Mouse (Mus musculus): Measurements from ENCODE around the gene Zbtb20. TPM values are rescaled to one million over a fixed set of nuclear protein-coding genes. Genes with fewer than 3 reads are reported as not detected.

Gene Zbtb20
- total RNA-seq, 2 experiments from 2014 or later: 78.8 to 85.4 TPM

GRCm38 (mm10) chr16:43476921-43477320 is 601.2 kb downstream of the Zbtb20 start:
- DNase-seq (ENCODE audit: low spot score in 2 of 2): no peak

- no peak for DNase-seq (ENCODE audit: low spot score in 2 of 2)
These were observed 602.7 kb downstream of the Zbtb20 start for GRCm38 (mm10) chr16:43478352-43478751.

- DNase-seq (ENCODE audit: low spot score in 2 of 2): no peak
These were observed 604.9 kb downstream of the Zbtb20 start for GRCm38 (mm10) chr16:43480532-43480931.

GRCm38 (mm10) chr16:43482125-43482524 is 606.4 kb downstream of the Zbtb20 start:
- no peak for DNase-seq (ENCODE audit: low spot score in 2 of 2)

GRCm38 (mm10) chr16:43482738-43483137 is 607.1 kb downstream of the Zbtb20 start:
- no peak for DNase-seq (ENCODE audit: low spot score in 2 of 2)

- no peak for DNase-seq (ENCODE audit: low spot score in 2 of 2)
These were observed 608.7 kb downstream of the Zbtb20 start for GRCm38 (mm10) chr16:43484400-43484799.

GRCm38 (mm10) chr16:43489362-43489761 is 613.7 kb downstream of the Zbtb20 start:
- no peak for DNase-seq (ENCODE audit: low spot score in 2 of 2)

- no peak for DNase-seq (ENCODE audit: low spot score in 2 of 2)
These were observed 614.3 kb downstream of the Zbtb20 start for GRCm38 (mm10) chr16:43489984-43490383.

GRCm38 (mm10) chr16:43492863-43493262 is 617.2 kb downstream of the Zbtb20 start:
- no peak for DNase-seq (ENCODE audit: low spot score in 2 of 2)

GRCm38 (mm10) chr16:43493596-43494385 is 618.1 kb downstream of the Zbtb20 start:
- DNase-seq (ENCODE audit: low spot score in 2 of 2): no peak

GRCm38 (mm10) chr16:43495175-43495818 is 619.6 kb downstream of the Zbtb20 start:
- DNase-seq (ENCODE audit: low spot score in 2 of 2): no peak

- no peak for DNase-seq (ENCODE audit: low spot score in 2 of 2)
These were observed 621.4 kb downstream of the Zbtb20 start for GRCm38 (mm10) chr16:43497093-43497492.

GRCm38 (mm10) chr16:43500132-43500853 is 624.6 kb downstream of the Zbtb20 start:
- DNase-seq (ENCODE audit: low spot score in 2 of 2): no peak

GRCm38 (mm10) chr16:43501284-43501683 is 625.6 kb downstream of the Zbtb20 start:
- no peak for DNase-seq (ENCODE audit: low spot score in 2 of 2)

GRCm38 (mm10) chr16:43502339-43503009 is 626.8 kb downstream of the Zbtb20 start:
- DNase-seq (ENCODE audit: low spot score in 2 of 2): no peak

GRCm38 (mm10) chr16:43503010-43503635 is 627.4 kb downstream of the Zbtb20 start:
- DNase-seq (ENCODE audit: low spot score in 2 of 2): no peak

GRCm38 (mm10) chr16:43503636-43504010 is 627.9 kb downstream of the Zbtb20 start:
- no peak for DNase-seq (ENCODE audit: low spot score in 2 of 2)

- peak in 1 of 2 experiments; percentile 26 for DNase-seq (ENCODE audit: low spot score in 2 of 2)
These were observed 628.5 kb downstream of the Zbtb20 start for GRCm38 (mm10) chr16:43504151-43504550.

- no peak for DNase-seq (ENCODE audit: low spot score in 2 of 2)
These were observed 628.9 kb downstream of the Zbtb20 start for GRCm38 (mm10) chr16:43504556-43504955.

GRCm38 (mm10) chr16:43505314-43505950 is 629.8 kb downstream of the Zbtb20 start:
- no peak for DNase-seq (ENCODE audit: low spot score in 2 of 2)

All from adrenal gland, postnatal 4 days (tissue).